Mouse (Mus musculus) WW6 (cell line): ENCODE results near the gene Vstm4.

ENCODE experiments used
- DNase-seq: peaks from one replicate; pipeline ENCODE4 v3.0.0-alpha.2; 2013; ENCODE audit warnings: low read depth, low spot score

Gene Vstm4

GRCm38 (mm10) chr14:32947512-32947911 lies 91.0 kb downstream of the Vstm4 start:
- DNase-seq = no peak

GRCm38 (mm10) chr14:32950312-32951301 lies 94.1 kb downstream of the Vstm4 start:
- DNase-seq = no peak

GRCm38 (mm10) chr14:32956486-32956885 lies 99.9 kb downstream of the Vstm4 start:
- no peak for DNase-seq

DNA sequence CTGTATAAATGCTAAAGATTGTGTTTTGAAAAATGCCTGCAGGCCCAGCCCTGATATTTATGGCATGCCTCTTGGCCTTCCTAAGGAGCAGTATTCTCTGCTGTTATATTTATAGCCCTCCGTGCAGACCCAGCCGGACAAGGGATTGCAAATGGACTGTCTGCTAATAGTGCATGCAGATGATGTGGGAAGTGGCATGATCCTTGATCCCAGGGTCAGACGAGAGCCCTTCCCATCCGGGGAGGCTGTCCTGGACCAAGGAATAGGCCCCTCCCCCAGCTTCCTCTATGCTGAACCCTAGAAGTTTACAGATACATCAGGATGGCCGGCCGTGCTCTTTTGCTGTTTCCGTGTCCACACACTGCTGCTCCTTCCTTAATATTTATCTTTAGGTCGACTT lies 102.1 kb downstream of the Vstm4 start:
- DNase-seq = no peak

DNA sequence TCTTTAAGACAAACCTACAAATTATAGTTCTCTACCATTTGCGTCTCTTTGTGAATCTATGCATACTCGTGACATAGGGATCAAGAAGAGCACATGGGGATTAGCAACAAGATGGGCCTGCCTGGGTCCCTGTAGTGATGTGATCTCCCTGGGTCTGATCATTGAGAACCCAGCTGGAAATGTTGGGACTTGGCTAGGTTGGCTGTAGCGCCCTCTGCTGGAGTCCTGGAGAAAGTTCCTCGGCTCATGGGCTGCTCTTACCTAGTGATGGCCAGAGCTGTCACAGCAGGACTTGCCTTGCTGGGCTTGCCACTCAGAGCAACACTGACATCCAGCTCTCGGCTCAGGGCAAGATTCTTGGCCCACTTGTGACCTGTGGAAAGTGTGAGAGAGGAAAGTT lies 103.9 kb downstream of the Vstm4 start:
- peak; percentile 18 for DNase-seq

DNA sequence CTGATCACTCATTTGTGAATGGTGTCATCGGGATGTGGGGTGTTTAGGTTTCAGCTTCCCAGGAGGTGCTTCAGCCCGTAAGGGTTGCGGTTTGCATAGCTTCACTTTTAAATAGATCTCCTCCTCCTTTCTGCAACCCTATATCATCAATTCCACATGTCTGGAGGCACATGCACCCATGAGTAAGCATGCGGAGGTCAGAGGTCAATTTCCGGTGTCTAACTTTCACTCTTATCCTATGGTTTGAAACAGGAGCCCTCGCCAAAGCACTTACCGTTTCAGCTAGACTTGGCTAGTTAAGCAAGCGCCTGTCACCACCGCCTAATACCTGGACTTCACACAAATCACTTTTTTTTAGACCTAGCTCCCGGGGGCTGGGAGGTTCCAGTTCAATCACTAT lies 108.2 kb downstream of the Vstm4 start:
- DNase-seq = no peak

DNA sequence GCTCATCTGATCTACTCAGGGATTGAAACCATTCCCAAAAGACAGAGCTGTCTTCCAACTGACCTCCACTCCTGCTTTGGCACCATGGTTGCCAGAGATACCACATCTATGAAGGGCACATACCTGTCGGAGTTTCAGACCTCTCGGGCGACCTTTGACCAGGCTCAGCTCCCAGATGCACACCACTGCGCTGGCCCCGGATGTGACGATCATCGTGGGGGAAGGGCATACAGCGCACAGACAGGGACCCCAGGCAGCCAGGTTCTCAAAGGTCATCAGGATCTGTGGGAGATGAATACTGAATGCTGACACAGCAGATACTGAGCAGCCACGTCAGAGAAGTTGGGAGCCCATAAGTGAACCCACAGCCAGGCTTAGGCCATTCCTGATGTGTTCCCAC lies 114.1 kb downstream of the Vstm4 start:
- no peak for DNase-seq

GRCm38 (mm10) chr14:32984176-32984738 lies 127.7 kb downstream of the Vstm4 start:
- no peak for DNase-seq

DNA sequence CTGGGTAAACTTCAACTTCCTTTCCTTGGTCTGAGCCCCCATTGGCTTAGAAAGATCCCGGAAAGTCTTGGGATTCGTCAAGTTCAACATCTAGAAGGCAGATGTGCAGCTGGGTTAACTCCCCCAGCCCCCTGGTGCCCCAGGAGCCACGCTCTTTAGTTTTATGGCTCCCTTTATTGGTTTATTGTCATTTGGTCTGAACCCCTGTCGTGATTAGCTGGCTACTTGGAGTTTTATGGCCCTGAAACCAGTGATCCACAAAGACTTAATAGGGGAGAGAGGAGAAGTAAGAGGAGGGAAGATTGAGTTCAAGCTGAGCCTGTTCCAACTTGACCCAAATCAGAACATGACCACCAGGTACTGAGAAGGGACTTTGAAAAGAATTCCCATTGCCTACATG lies 130.1 kb downstream of the Vstm4 start:
- DNase-seq = no peak
